Mouse (Mus musculus): Measurements from ENCODE around the gene Slc19a2. TPM values are rescaled to one million over a fixed set of nuclear protein-coding genes. Genes with fewer than 3 reads are reported as not detected.

Slc19a2 gene
- polyA plus RNA-seq, 1 experiment from 2014 or later, result 26.6 TPM

DNA sequence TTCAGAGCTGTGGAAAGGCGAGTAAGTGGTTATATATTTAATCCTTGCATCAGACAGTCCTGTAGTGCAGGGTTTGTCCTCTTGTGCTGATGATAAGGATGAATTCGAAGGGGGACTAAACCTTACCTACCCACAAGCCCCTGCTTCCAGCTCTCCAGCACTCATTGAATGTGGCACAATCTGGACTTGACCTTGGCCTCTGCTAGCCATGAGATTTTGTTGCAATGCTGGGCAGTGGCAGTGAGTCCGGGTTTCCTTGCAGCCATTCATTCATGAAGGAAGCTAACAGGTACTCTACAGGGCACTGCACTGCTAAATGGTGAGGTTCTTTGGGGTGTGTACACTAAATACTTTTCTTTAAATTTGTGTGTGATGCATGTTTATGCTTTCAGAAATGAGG, 6.0 kb downstream of the Slc19a2 start:
- Histone ChIP-seq H3K27ac (no peak overlapping the region), H3K4me1 (peaks cover 52% of the 10 kb centered on the region), H3K9ac (no peak overlapping the region), H3K4me2 (no peak overlapping the region), H3K4me3 (no peak overlapping the region), H3K36me3 (peaks cover 20% of the 10 kb centered on the region), H3K27me3 (replicated peaks) (no peaks in the 10 kb centered on the region), H3K9me3 (replicated peaks) (no peaks in the 10 kb centered on the region)
- WGBS (ENCODE audit: insufficient replicate concordance), result 44% methylated on average over 3 of the region's 3 CpGs
- no peak for ATAC-seq

DNA sequence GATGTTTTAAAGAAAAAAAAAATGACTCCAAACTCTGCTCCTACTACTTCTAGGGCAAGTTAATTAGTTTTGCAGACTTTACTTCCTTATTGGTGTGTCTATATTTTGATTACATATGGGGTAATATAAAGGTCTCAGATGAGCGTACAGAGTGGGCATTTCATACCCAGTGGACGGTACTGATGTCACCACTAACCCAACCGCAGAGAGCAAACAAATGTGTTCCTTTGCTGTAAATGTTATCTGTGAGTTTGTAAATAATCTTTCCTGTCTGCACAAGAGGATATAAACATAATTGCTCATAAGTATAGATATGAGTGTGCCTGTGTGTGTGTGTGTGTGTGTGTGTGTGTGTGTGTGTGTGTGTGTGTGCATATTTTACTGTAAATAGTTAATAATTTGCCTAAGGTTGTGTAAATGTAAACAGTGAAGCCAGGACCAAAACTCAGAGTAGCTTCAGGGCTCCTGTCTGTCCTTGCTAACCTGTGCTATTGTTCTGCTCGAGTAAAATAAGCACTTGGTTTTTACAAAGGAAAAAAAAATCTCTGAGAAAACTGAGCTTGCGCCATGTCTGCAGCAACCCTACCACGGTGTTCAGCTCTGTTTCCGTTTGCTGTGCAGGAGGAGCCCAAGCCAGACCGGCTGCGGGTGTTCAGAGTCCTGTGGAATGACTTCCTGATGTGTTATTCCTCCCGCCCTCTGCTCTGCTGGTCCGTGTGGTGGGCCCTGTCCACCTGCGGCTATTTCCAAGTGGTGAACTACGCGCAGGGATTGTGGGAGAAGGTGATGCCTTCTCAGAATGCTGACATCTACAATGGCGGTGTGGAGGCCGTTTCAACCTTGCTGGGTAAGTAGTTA, 11.6 kb downstream of the Slc19a2 start:
- H3K4me1 ChIP-seq, result peaks cover 3% of the 10 kb centered on the region; the same call in 1 of the 2 replicates
- ATAC-seq, result peak; percentile 27; the same call in 1 of the 2 replicates
- H3K27ac ChIP-seq, result peak overlapping the region; percentile 20; the same call in 1 of the 2 replicates
- WGBS (ENCODE audit: insufficient replicate concordance), result 80% methylated on average over 16 of the region's 16 CpGs
- no peaks in the 10 kb centered on the region for H3K27me3 ChIP-seq (replicated peaks)
- H3K4me3 ChIP-seq, result no peak overlapping the region
- H3K9me3 ChIP-seq (replicated peaks), result no peaks in the 10 kb centered on the region
- H3K4me2 ChIP-seq, result 0 out of 2 replicates have a peak overlapping the region, but pooled peaks have one; percentile 10
- H3K36me3 ChIP-seq, result peaks cover 70% of the 10 kb centered on the region
- no peak overlapping the region for H3K9ac ChIP-seq

DNA sequence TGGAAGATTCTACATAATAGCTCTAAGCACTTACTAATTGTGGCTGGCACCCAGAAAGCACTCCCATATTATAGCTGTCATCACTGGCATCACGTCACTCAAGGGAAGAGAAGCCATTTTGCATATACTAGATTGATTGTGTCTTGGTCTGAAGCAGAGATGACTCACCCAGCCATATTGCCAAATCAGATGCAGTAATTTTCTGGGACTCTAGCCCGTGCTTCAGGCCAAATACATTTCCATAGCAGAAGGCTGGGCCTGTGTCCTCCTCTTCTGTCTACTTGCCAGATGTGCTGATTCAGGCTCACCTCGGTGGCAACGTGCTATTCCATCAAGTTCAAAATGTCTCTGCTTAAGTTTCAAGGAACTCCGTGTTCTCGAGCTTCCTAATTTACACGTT, 12.7 kb downstream of the Slc19a2 start:
- ATAC-seq, result no peak

DNA sequence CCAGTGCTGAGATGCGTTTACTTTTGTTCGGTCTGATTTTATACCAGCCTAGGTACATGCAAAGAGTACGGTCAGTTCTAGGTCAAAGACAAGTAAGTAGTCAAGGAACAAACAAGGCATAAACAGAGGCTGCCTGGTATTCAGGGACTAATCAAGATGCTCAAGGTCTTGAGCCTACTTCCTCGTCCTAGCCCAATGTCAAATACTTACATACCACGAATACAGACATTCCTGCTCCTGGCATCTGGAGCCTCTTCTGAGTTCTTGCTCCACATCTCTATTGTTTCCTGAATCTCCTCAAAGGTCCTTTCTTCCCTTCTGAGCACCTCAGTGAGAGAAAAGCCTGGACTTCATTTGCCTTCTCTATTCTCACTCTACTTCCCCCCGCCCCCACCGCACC, 22.1 kb downstream of the Slc19a2 start:
- peaks cover 7% of the 10 kb centered on the region for H3K36me3 ChIP-seq
- ATAC-seq, result no peak
- H3K27me3 ChIP-seq (replicated peaks), result no peaks in the 10 kb centered on the region
- H3K4me2 ChIP-seq, result no peak overlapping the region
- H3K9ac ChIP-seq, result no peak overlapping the region
- no peaks in the 10 kb centered on the region for H3K9me3 ChIP-seq (replicated peaks)
- peaks cover 3% of the 10 kb centered on the region; the same call in 1 of the 2 replicates for H3K4me1 ChIP-seq
- WGBS (ENCODE audit: insufficient replicate concordance), result 80% methylated on average over 7 of the region's 7 CpGs
- no peak overlapping the region for H3K27ac ChIP-seq
- no peak overlapping the region for H3K4me3 ChIP-seq

More for the DNA sequence above, 12.7 kb downstream of the Slc19a2 start:
- H3K4me1 ChIP-seq, result 0 out of 2 replicates have a peak, but pooled peaks cover 3% of the 10 kb centered on the region
- no peaks in the 10 kb centered on the region for H3K27me3 ChIP-seq (replicated peaks)
- no peak overlapping the region for H3K27ac ChIP-seq
- H3K9ac ChIP-seq, result no peak overlapping the region
- no peak overlapping the region for H3K4me3 ChIP-seq
- peaks cover 76% of the 10 kb centered on the region for H3K36me3 ChIP-seq
- no peak overlapping the region for H3K4me2 ChIP-seq
- no peaks in the 10 kb centered on the region for H3K9me3 ChIP-seq (replicated peaks)
- WGBS (ENCODE audit: insufficient replicate concordance), result 82% methylated on average over 7 of the region's 7 CpGs

DNA sequence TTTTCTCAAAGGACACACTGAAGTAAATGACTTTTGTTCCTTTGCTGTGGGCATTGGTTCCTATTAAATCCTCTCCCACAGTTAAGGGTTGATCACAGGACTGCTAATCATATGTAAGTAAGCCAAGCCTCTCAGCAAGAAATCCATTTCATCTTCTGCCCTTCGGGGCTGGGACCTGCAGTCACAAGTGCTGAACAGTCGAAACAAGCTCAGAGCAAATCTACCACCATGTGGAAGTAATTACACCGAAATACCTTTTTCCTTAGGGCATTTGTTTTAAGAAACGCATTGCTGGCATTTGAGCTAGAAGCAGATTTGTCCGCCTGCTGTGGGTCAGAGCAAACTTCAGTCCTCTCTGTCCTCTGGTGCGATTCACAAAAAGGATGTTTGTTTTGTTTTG, 24.8 kb downstream of the Slc19a2 start:
- Histone ChIP-seq H3K4me3 (no peak overlapping the region), H3K4me2 (no peak overlapping the region), H3K9ac (no peak overlapping the region), H3K27ac (no peak overlapping the region), H3K27me3 (replicated peaks) (no peaks in the 10 kb centered on the region), H3K4me1 (peaks cover 5% of the 10 kb centered on the region; the same call in 1 of the 2 replicates), H3K36me3 (no peaks in the 10 kb centered on the region), H3K9me3 (replicated peaks) (no peaks in the 10 kb centered on the region)
- 72% methylated on average over 6 of the region's 6 CpGs for WGBS (ENCODE audit: insufficient replicate concordance)
- ATAC-seq, result no peak

DNA sequence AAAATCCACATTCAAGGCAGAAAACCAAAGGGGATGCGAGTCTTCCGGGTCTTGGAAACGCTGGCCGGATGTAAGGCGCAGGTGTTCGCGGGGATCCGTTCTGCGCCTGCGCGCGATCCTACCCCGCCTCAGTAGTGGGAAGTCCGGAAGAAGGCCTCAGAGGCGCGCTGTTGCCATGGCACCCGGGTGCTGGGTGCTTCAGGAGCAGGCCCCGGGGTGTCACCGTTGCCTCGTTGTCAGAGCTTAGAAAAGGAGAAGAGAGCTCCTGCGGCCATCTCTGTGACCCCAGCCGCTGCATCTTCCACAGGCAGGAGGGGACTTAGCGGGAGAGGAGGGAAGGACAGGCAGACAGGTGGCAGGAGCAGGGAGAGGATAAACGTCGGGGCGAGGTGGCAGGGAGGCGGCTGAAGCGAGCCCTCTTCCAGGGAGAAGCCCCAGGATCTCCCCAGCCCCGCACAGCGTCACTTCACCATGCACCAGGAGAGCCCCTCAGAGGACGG, 26.7 kb downstream of the Slc19a2 start, which contains the start of gene Ccdc181:
Ccdc181 (plus strand) TSS at position 131 of the 500 bp plus-strand sequence.
- Histone ChIP-seq H3K27me3 (replicated peaks) (no peaks in the 10 kb centered on the region), H3K36me3 (no peaks in the 10 kb centered on the region), H3K27ac (peak within 1 kb of the TSS; percentile 39; the same call in 1 of the 2 replicates), H3K9ac (peak within 1 kb of the TSS; percentile 63), H3K9me3 (replicated peaks) (no peaks in the 10 kb centered on the region), H3K4me2 (peak within 1 kb of the TSS; percentile 81), H3K4me3 (peak within 1 kb of the TSS; percentile 66), H3K4me1 (peaks cover 5% of the 10 kb centered on the region; the same call in 1 of the 2 replicates)
- peak; percentile 100 for ATAC-seq
- under 1% methylated on average over 31 of the region's 31 CpGs for WGBS (ENCODE audit: insufficient replicate concordance)

DNA sequence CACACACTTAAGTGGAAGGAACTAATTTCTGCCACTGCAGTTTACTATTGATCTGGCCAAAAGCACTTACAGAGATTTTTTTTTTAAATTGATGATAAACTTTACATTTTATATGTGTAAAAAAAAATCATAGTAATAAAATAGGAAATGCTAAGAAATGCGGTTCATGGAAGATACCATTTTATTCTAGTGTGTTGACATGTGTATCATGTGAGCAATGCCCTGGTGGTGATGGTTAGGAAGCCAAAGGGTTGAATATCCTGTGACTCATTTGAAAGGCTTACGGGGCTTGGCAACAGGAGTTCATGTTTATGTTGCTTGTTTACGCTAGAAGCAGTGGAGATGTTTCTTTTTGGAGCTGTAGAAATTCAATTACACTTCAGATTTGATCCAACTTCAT, 27.7 kb downstream of the Slc19a2 start:
- Histone ChIP-seq H3K27me3 (replicated peaks) (no peaks in the 10 kb centered on the region), H3K4me3 (no peak overlapping the region), H3K27ac (no peak overlapping the region), H3K9ac (no peak overlapping the region), H3K4me2 (no peak overlapping the region), H3K36me3 (no peaks in the 10 kb centered on the region), H3K4me1 (peaks cover 5% of the 10 kb centered on the region; the same call in 1 of the 2 replicates), H3K9me3 (replicated peaks) (no peaks in the 10 kb centered on the region)
- 82% methylated on average over 3 of the region's 3 CpGs for WGBS (ENCODE audit: insufficient replicate concordance)
- no peak for ATAC-seq

DNA sequence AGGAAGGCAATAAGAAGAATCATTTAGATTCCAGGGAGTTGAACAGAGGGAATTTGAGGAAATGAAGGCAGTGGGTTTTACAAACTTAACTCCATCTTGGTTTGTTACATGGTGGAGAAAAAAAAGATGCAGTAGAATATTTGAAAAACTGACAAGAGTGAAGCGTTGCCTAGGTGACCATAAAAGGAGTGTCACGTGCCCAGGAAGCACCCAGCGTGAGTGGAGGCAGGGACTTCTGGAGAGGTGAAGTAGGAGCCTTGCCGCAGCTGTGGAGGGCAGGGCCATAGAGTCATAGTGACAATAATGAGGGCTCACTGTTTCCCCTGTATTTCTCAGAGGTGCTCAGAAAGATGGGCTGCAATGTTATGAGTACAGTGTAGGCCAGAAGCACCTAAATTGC, 30.5 kb downstream of the Slc19a2 start:
- WGBS (ENCODE audit: insufficient replicate concordance), result 74% methylated on average over 4 of the region's 4 CpGs
- H3K9me3 ChIP-seq (replicated peaks), result no peaks in the 10 kb centered on the region

DNA sequence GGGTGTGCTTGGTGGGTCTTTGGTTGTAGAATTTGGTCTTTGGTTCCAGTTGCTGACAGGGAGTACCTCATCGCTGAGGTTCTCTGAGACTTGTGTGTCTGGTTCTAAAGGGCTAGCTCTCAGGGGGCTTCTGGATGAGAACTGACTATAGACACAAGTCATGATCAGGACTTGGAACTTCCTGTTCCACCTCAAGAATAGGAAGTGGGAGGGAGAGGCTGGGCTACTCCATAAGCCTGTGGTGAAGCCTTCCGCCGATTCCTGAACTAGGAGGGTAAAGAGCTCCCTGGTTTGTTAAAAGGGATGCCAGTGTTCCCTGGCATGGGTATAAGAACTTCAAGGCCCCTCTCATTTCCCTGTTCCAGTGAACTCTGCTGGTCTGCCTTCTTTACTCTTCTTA, 35.2 kb downstream of the Slc19a2 start:
- H3K27ac ChIP-seq, result no peak overlapping the region
- H3K36me3 ChIP-seq, result no peaks in the 10 kb centered on the region
- H3K4me2 ChIP-seq, result no peak overlapping the region
- H3K9ac ChIP-seq, result no peak overlapping the region
- no peaks in the 10 kb centered on the region for H3K27me3 ChIP-seq (replicated peaks)
- 74% methylated on average over 3 of the region's 3 CpGs for WGBS (ENCODE audit: insufficient replicate concordance)
- H3K9me3 ChIP-seq (replicated peaks), result no peaks in the 10 kb centered on the region
- no peaks in the 10 kb centered on the region for H3K4me1 ChIP-seq
- ATAC-seq, result no peak
- no peak overlapping the region for H3K4me3 ChIP-seq

More for the DNA sequence above, 30.5 kb downstream of the Slc19a2 start:
- no peak for ATAC-seq
- Histone ChIP-seq H3K9ac (no peak overlapping the region), H3K36me3 (no peaks in the 10 kb centered on the region), H3K4me3 (no peak overlapping the region), H3K27ac (no peak overlapping the region), H3K27me3 (replicated peaks) (no peaks in the 10 kb centered on the region), H3K4me2 (no peak overlapping the region), H3K4me1 (peaks cover 5% of the 10 kb centered on the region; the same call in 1 of the 2 replicates)

DNA sequence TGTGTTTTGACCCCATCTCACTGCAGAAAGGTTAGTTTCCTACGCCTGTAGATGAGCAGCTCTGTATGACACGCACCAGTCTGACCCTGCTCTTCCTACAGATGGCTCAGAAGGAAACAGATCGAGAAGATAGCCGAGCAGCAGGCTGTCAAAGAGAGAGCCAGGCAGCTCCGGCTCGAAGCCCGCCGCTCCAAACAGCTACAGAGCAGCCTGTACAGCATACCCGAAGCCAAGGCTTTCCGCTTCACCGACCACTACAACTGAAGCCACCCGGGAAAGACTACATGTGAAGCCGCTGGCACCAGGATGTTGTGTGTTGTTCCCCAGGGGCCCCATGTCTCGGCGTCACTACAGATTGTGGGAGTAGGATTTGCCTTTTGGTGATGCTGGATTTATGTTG, 38.6 kb downstream of the Slc19a2 start:
- Histone ChIP-seq H3K9ac (no peak overlapping the region), H3K9me3 (replicated peaks) (no peaks in the 10 kb centered on the region), H3K4me3 (no peak overlapping the region), H3K4me2 (no peak overlapping the region), H3K36me3 (peaks cover 17% of the 10 kb centered on the region), H3K4me1 (no peaks in the 10 kb centered on the region), H3K27me3 (replicated peaks) (no peaks in the 10 kb centered on the region), H3K27ac (no peak overlapping the region)
- 44% methylated on average over 15 of the region's 15 CpGs for WGBS (ENCODE audit: insufficient replicate concordance)
- no peak for ATAC-seq

DNA sequence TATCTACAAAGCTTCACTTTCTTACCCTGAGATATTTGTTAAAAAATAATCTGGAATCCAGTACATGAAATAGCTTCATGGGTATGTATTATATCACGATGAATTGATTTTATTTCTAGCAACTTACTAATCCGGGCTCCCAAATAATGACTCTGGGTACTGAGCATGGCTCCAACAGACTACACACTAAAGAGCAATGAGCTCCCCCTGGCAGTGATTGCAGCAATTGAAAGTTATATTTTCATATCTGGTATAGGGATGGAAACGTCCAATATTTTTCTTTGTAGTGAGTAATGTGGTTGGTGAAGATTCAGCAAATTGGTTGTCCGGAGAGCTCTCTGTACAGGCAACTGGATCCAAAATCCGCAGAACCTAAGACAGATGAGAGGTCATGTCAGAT, 43.2 kb downstream of the Slc19a2 start:
- no peaks in the 10 kb centered on the region for H3K4me1 ChIP-seq
- 78% methylated on average over 5 of the region's 5 CpGs for WGBS (ENCODE audit: insufficient replicate concordance)
- H3K4me3 ChIP-seq, result no peak overlapping the region
- no peaks in the 10 kb centered on the region for H3K9me3 ChIP-seq (replicated peaks)
- H3K27me3 ChIP-seq (replicated peaks), result no peaks in the 10 kb centered on the region
- H3K4me2 ChIP-seq, result no peak overlapping the region
- H3K36me3 ChIP-seq, result peaks cover 50% of the 10 kb centered on the region
- no peak overlapping the region for H3K9ac ChIP-seq
- ATAC-seq, result no peak
- no peak overlapping the region for H3K27ac ChIP-seq

DNA sequence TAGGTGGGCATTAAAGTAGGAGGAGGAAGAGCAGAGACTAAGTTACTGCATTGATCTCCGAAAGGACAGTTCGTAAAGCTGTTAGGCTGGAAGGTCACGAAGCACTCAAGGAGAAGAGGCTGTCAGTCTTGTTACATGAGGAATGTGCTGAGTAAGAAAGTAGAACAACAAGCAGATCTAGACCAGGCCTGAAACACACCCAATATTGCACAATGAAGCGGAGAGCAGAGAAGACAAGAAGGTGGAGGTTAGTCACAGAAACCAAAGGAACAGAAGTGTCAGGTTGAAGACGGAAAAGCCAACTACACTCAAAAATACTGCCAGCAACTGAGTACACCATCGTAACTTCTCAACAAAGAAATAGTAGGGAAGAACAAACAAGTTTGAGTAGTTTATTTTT, 45.2 kb downstream of the Slc19a2 start:
- 87% methylated on average over 6 of the region's 6 CpGs for WGBS (ENCODE audit: insufficient replicate concordance)
- Histone ChIP-seq H3K4me3 (no peak overlapping the region), H3K36me3 (peaks cover 69% of the 10 kb centered on the region), H3K9ac (no peak overlapping the region), H3K27ac (no peak overlapping the region), H3K4me2 (no peak overlapping the region), H3K4me1 (no peaks in the 10 kb centered on the region), H3K9me3 (replicated peaks) (no peaks in the 10 kb centered on the region), H3K27me3 (replicated peaks) (no peaks in the 10 kb centered on the region)
- ATAC-seq, result no peak

Measured in liver, embryonic 12.5 days (tissue).